Mouse (Mus musculus): ENCODE data around the gene Dgki.

Gene Dgki

GRCm38 (mm10) chr6:36812666-36813515 lies 487.1 kb downstream of the Dgki start:
- no peak for DNase-seq (ENCODE audit: low read depth, low spot score)

GRCm38 (mm10) chr6:36810448-36810847 lies 489.5 kb downstream of the Dgki start:
- DNase-seq (ENCODE audit: low read depth, low spot score): no peak

GRCm38 (mm10) chr6:36809747-36810285 lies 490.2 kb downstream of the Dgki start, which contains the start of gene Ptn:
Ptn (minus strand) TSS chr6:36810220.
- DNase-seq (ENCODE audit: low read depth, low spot score): no peak

GRCm38 (mm10) chr6:36809311-36809726 lies 490.7 kb downstream of the Dgki start:
- no peak for DNase-seq (ENCODE audit: low read depth, low spot score)

- DNase-seq (ENCODE audit: low read depth, low spot score): no peak
These were observed 491.5 kb downstream of the Dgki start for GRCm38 (mm10) chr6:36808306-36809058.

- no peak for DNase-seq (ENCODE audit: low read depth, low spot score)
These were observed 493.1 kb downstream of the Dgki start for GRCm38 (mm10) chr6:36806906-36807305.

GRCm38 (mm10) chr6:36800309-36800946 lies 499.6 kb downstream of the Dgki start:
- no peak for DNase-seq (ENCODE audit: low read depth, low spot score)

- DNase-seq (ENCODE audit: low read depth, low spot score): no peak
These were observed 502.8 kb downstream of the Dgki start for GRCm38 (mm10) chr6:36797066-36797655.

All from CD4-positive, CD25-positive, alpha-beta regulatory T cell, adult 2 months (primary cell).